Mouse (Mus musculus) cerebellum, adult 2 months (tissue): Measurements from ENCODE around the gene Heg1.

Experiments used
- CTCF ChIP-seq: fragments of 200-500 bp; IDR thresholded peaks from 2 replicates; pipeline ENCODE4 v1.5.1; 2011; ENCODE audit warnings: low read depth, mild to moderate bottlenecking, control low read depth, low read length, moderate library complexity, borderline replicate concordance; ENCODE audit not compliant: insufficient read depth
- POLR2A ChIP-seq: fragments of 200-500 bp; IDR thresholded peaks from 2 replicates; pipeline ENCODE4 v1.6.1; 2011; ENCODE audit warnings: low read length, control low read depth, borderline replicate concordance; ENCODE audit not compliant: insufficient read depth

- no peak for TF ChIP-seq CTCF
- TF ChIP-seq POLR2A: no peak
These were observed 91.7 kb downstream of the Heg1 start for GRCm38 (mm10) chr16:33775733-33776335.
